Mouse (Mus musculus) ES-Bruce4 (cell line): ENCODE data around the gene Gm4307. TPM values are rescaled to one million over a fixed set of nuclear protein-coding genes. Genes with fewer than 3 reads are reported as not detected.
"Not testable (repeated sequence)": the region's sequence is repeated elsewhere in the genome, so short reads cannot be mapped to it uniquely, and the experiment has no call there.

ENCODE experiments used
- H3K27ac ChIP-seq: 2 replicates; pipeline ENCODE4 v1.5.1; 2012; ENCODE audit warnings: low read length, inconsistent platforms; ENCODE audit not compliant: insufficient read depth
- H3K27me3 ChIP-seq: 2 replicates; pipeline ENCODE4 v1.6.1; 2012; ENCODE audit warnings: mild to moderate bottlenecking, low read length, inconsistent platforms; ENCODE audit not compliant: control insufficient read depth, poor library complexity, insufficient read depth, severe bottlenecking
- H3K36me3 ChIP-seq: 2 replicates; pipeline ENCODE4 v1.6.1; 2012; ENCODE audit warnings: inconsistent platforms, mild to moderate bottlenecking, low read length, moderate library complexity; ENCODE audit not compliant: control insufficient read depth, poor library complexity, insufficient read depth, severe bottlenecking
- H3K4me1 ChIP-seq: one replicate; pipeline ENCODE4 v1.8.1; 2011; ENCODE audit warnings: low read length; ENCODE audit not compliant: control insufficient read depth, insufficient read depth
- H3K4me3 ChIP-seq: 2 replicates; pipeline ENCODE4 v1.5.1; 2011; ENCODE audit warnings: low read depth, mild to moderate bottlenecking, low read length
- H3K9ac ChIP-seq: 2 replicates; pipeline ENCODE4 v1.6.1; 2012; ENCODE audit warnings: low read depth, mild to moderate bottlenecking, inconsistent platforms; ENCODE audit not compliant: poor library complexity, severe bottlenecking
- H3K9me3 ChIP-seq: replicated peaks from 2 replicates; pipeline ENCODE4 v1.6.1; 2012; ENCODE audit warnings: mild to moderate bottlenecking, low read length, inconsistent platforms; ENCODE audit not compliant: control insufficient read depth, poor library complexity, insufficient read depth, severe bottlenecking
- polyA plus RNA-seq: library from polyadenylated mRNA; stranded (reverse); fragments of >200 nt; gene quantifications from 2 replicates; pipeline ENCODE4 v1.2.4, GENCODE M21; 2011; ENCODE audit warnings: low read depth; ENCODE audit not compliant: missing spikeins, insufficient read depth, insufficient read length

Gene Gm4307
- polyA plus RNA-seq = not detected in 2 replicates

GRCm38 (mm10) chr10:100361038-100361437 lies at the start of gene Gm4307:
Gm4307 (plus strand) TSS chr10:100361338.
- H3K4me3 ChIP-seq, H3K27ac ChIP-seq, H3K36me3 ChIP-seq, H3K9ac ChIP-seq, H3K4me1 ChIP-seq, H3K9me3 ChIP-seq, H3K27me3 ChIP-seq: not testable (repeated sequence)

- not testable (repeated sequence) for H3K27me3 ChIP-seq, H3K9me3 ChIP-seq, H3K4me3 ChIP-seq
These were observed 25.8 kb upstream of the Gm4307 start, which contains the start of gene Gm4301 for GRCm38 (mm10) chr10:100335376-100335775. Gm4301 (plus strand) TSS chr10:100335676.

DNA sequence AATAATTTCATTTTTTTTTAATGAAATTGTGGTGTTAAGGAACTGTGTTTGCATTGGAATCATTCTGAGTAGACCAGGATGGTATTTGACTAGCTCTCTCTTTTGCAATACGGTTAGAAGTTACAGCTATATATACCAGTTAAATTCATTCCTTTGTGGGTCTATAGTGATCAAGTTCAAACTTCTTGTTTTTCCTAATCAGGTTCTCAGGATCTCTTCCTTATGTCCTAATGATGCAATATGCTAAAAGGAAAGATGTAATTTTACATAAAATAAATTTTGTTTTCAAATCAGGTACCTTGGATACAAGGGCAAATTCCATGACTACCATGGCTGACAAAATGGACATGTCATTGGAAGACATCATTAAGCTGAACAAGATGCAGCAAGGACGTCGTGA lies 20.6 kb upstream of the Gm4307 start, which contains the start of gene Gm4302:
Gene Gm4302, plus strand, starts transcription at position 301 of the 400 bp plus-strand sequence.
- not testable (repeated sequence) for H3K9ac ChIP-seq, H3K27ac ChIP-seq, H3K4me3 ChIP-seq, H3K4me1 ChIP-seq, H3K9me3 ChIP-seq, H3K36me3 ChIP-seq, H3K27me3 ChIP-seq

More at GRCm38 (mm10) chr10:100335376-100335775, 25.8 kb upstream of the Gm4307 start, which contains the start of gene Gm4301:
- not testable (repeated sequence) for H3K4me1 ChIP-seq, H3K9ac ChIP-seq, H3K27ac ChIP-seq, H3K36me3 ChIP-seq

- not testable (repeated sequence) for H3K9me3 ChIP-seq, H3K27ac ChIP-seq, H3K4me1 ChIP-seq, H3K27me3 ChIP-seq, H3K4me3 ChIP-seq, H3K9ac ChIP-seq, H3K36me3 ChIP-seq
These were observed 15.5 kb upstream of the Gm4307 start, which contains the start of gene Gm4303 for GRCm38 (mm10) chr10:100345672-100346071. Gm4303 (plus strand) TSS chr10:100345972.

DNA sequence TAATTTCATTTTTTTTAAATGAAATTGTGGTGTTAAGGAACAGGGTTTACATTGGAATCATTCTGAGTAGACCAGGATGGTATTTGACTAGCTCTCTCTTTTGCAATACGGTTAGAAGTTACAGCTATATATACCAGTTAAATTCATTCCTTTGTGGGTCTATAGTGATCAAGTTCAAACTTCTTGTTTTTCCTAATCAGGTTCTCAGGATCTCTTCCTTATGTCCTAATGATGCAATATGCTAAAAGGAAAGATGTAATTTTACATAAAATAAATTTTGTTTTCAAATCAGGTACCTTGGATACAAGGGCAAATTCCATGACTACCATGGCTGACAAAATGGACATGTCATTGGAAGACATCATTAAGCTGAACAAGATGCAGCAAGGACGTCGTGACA lies 10.3 kb upstream of the Gm4307 start, which contains the start of gene Gm4305:
Gene Gm4305, plus strand, starts transcription at position 301 of the 400 bp plus-strand sequence.
- not testable (repeated sequence) for H3K4me3 ChIP-seq, H3K4me1 ChIP-seq, H3K9ac ChIP-seq, H3K27me3 ChIP-seq, H3K9me3 ChIP-seq, H3K36me3 ChIP-seq, H3K27ac ChIP-seq

DNA sequence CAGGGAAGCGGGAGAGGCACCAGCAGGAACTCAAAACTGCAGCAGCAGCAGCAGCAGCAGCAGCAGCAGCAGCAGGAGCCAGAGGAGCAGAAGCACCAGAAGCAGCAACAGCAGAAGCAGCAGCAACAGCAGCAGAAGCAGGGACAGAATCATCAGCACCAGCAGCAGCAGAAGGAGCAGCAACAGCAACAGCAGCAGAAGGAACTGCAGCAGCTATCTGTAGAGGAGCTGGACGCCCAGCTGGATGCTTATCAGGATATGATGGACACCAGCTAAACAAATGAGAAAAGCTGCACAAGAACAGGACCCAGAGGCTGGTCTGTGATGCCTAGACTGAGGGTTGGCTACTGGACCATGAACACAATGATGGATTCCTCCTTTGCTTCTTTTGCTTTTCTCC lies 4.3 kb upstream of the Gm4307 start:
- H3K9me3 ChIP-seq, H3K9ac ChIP-seq, H3K27ac ChIP-seq, H3K27me3 ChIP-seq, H3K36me3 ChIP-seq, H3K4me3 ChIP-seq, H3K4me1 ChIP-seq: not testable (repeated sequence)

DNA sequence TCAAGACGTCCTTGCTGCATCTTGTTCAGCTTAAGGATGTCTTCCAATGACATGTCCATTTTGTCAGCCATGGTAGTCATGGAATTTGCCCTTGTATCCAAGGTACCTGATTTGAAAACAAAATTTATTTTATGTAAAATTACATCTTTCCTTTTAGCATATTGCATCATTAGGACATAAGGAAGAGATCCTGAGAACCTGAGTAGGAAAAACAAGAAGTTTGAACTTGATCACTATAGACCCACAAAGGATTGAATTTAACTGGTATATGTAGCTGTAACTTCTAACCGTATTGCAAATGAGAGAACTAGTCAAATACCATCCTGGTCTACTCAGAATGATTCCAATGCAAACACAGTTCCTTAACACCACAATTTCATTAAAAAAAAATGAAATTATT lies 21.3 kb downstream of the Gm4307 start, which contains the start of gene Gm4312:
Gene Gm4312, minus strand, starts transcription at position 101 of the 400 bp plus-strand sequence.
- not testable (repeated sequence) for H3K9me3 ChIP-seq

DNA sequence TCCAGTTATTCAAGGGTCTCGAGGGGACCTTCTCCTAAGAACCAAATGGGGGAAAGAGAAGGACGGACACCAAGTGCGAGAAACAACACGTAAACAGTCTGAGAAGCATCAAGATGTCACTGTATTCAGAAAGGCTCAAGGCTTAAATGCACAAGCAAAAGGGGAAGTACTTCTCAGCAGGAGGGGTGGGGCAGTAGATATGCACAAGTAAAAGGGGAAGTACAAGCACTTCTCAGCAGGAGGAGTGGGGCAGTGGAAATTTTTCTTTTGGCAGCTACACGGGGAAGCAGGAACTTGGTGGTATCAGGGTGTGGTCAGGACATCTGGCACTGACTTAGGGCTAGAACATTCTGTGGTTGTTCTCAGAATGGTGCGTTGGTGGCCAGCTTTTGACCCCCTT lies 41.2 kb downstream of the Gm4307 start:
- H3K4me1 ChIP-seq, H3K27ac ChIP-seq, H3K27me3 ChIP-seq, H3K9ac ChIP-seq, H3K36me3 ChIP-seq, H3K4me3 ChIP-seq, H3K9me3 ChIP-seq: not testable (repeated sequence)

More for the DNA sequence above, 21.3 kb downstream of the Gm4307 start, which contains the start of gene Gm4312:
- not testable (repeated sequence) for H3K27ac ChIP-seq, H3K27me3 ChIP-seq, H3K36me3 ChIP-seq, H3K4me3 ChIP-seq, H3K4me1 ChIP-seq, H3K9ac ChIP-seq
